Mouse (Mus musculus): ENCODE data around the gene Pcdh7. TPM values are rescaled to one million over a fixed set of nuclear protein-coding genes. Genes with fewer than 3 reads are reported as not detected.

The Pcdh7 gene
- polyA plus RNA-seq, 1 experiment from 2014 or later, result 6.5 TPM

DNA sequence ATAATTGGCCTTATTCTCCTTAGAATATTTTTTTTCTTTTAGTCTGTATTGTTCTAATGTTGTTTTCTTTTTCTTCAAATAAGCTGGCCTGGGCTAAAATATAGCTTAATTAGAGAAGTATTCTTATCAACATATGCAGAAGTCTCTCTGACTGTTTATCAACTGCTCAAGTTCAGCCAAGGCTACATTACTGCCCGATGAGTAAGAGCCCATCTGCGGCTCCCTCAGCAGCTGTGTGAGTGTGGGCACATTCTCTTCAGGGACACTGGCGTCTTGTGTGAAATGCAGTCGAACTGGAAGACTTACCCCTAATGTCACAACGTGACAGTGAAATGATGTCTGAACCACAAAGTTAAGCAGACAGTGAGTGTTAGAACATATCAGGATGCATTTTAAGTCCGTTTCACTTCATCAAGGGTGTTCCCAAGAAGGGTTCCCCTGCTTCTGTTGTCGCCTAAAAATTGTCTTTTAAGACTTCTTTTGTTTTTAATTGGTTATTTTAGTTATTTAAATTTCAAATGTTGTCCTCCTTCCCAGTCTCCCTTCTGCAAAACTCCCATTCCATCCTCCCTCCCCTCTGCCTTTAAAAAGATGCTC, 181.3 kb downstream of the Pcdh7 start:
- no peak overlapping the region for H3K4me2 ChIP-seq (replicated peaks; ENCODE audit: low read depth, low read length)
- H3K4me3 ChIP-seq (ENCODE audit: low read length), result no peak overlapping the region
- H3K9me3 ChIP-seq (ENCODE audit: control insufficient read depth, low read length), result no peaks in the 10 kb centered on the region
- no peaks in the 10 kb centered on the region for H3K4me1 ChIP-seq (ENCODE audit: control insufficient read depth, insufficient read depth, low read length)
- WGBS, result 77% methylated on average over 7 of the region's 7 CpGs
- H3K27ac ChIP-seq (ENCODE audit: low read depth, low read length), result no peak overlapping the region
- no peak for ATAC-seq (ENCODE audit: low FRiP score, low TSS enrichment)
- H3K27me3 ChIP-seq (ENCODE audit: control insufficient read depth, insufficient read depth, low read length), result no peaks in the 10 kb centered on the region
- H3K36me3 ChIP-seq (ENCODE audit: control insufficient read depth, insufficient read depth, low read length), result no peaks in the 10 kb centered on the region
- no peak overlapping the region for H3K9ac ChIP-seq (ENCODE audit: low read depth, low read length)

DNA sequence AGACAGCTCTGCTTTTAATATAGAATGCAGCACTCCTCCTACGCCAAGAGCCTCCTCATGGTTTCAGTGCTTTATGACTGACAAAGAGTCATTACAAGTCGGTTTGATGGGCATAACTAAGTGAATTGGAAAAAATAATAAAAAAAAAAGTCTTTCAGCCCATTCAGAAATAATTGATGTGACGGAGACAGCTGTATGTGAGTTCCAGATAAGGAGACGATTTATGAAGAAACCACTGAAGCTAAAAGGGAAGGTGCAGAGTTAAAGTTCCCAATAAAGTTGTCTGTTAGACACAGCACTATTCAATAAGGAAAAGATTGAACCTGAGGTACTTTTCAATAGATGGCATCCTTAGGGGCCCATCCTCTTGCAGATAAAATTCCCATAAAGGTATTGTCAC, 189.5 kb downstream of the Pcdh7 start:
- ATAC-seq (ENCODE audit: low FRiP score, low TSS enrichment), result no peak
- no peak overlapping the region for H3K4me2 ChIP-seq (replicated peaks; ENCODE audit: low read depth, low read length)
- H3K36me3 ChIP-seq (ENCODE audit: control insufficient read depth, insufficient read depth, low read length), result no peaks in the 10 kb centered on the region
- H3K27ac ChIP-seq (ENCODE audit: low read depth, low read length), result no peak overlapping the region
- no peaks in the 10 kb centered on the region for H3K9me3 ChIP-seq (ENCODE audit: control insufficient read depth, low read length)
- H3K27me3 ChIP-seq (ENCODE audit: control insufficient read depth, insufficient read depth, low read length), result no peaks in the 10 kb centered on the region
- WGBS, result 74% methylated on average over 4 of the region's 4 CpGs
- no peak overlapping the region for H3K9ac ChIP-seq (ENCODE audit: low read depth, low read length)
- no peaks in the 10 kb centered on the region for H3K4me1 ChIP-seq (ENCODE audit: control insufficient read depth, insufficient read depth, low read length)
- H3K4me3 ChIP-seq (ENCODE audit: low read length), result no peak overlapping the region

DNA sequence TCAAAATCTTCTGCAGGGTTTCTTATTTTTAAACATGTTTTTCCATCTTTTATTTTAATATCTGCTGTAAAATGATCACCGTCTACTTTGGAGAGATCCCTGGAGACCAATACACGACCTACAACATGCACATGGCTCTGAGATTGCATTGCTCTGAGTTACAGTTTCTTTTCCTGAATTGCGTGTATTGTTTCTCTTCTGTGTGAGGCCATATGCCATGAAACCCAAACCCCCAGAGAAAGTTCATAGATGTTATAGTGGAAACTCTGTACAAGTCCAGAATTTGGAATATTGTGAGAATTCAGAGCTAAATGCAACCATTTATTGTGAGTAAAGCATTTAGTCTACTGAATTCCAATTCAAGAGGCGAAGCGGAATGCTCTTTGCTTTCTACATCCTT, 203.4 kb downstream of the Pcdh7 start:
- Histone ChIP-seq H3K36me3 (ENCODE audit: control insufficient read depth, insufficient read depth, low read length) (no peaks in the 10 kb centered on the region), H3K27me3 (ENCODE audit: control insufficient read depth, insufficient read depth, low read length) (no peaks in the 10 kb centered on the region), H3K27ac (ENCODE audit: low read depth, low read length) (no peak overlapping the region), H3K4me1 (ENCODE audit: control insufficient read depth, insufficient read depth, low read length) (no peaks in the 10 kb centered on the region), H3K4me2 (replicated peaks; ENCODE audit: low read depth, low read length) (no peak overlapping the region), H3K9me3 (ENCODE audit: control insufficient read depth, low read length) (no peaks in the 10 kb centered on the region), H3K9ac (ENCODE audit: low read depth, low read length) (no peak overlapping the region), H3K4me3 (ENCODE audit: low read length) (no peak overlapping the region)
- WGBS, result 84% methylated on average over 5 of the region's 5 CpGs
- ATAC-seq (ENCODE audit: low FRiP score, low TSS enrichment), result no peak

DNA sequence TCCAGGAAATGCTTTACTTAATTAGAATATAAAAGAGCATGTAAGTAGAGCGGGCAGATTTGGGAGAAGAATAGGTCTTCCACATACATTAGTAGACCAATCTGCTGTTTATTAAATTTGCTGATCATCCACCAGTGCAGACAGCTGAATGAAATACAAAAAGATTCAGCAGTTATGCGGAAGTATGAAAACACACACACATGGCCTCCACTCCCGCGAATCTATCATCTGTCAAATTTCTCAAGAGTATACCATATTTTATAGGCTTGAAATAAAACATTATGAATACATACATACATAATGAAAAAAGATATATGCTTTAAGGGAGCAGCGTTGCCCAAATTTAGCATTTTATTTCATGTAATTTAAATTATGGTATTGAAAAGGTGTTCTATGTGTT, 213.6 kb downstream of the Pcdh7 start:
- ATAC-seq (ENCODE audit: low FRiP score, low TSS enrichment), result no peak
- Histone ChIP-seq H3K27ac (ENCODE audit: low read depth, low read length) (no peak overlapping the region), H3K4me1 (ENCODE audit: control insufficient read depth, insufficient read depth, low read length) (no peaks in the 10 kb centered on the region), H3K27me3 (ENCODE audit: control insufficient read depth, insufficient read depth, low read length) (no peaks in the 10 kb centered on the region), H3K9ac (ENCODE audit: low read depth, low read length) (no peak overlapping the region), H3K4me3 (ENCODE audit: low read length) (no peak overlapping the region), H3K4me2 (replicated peaks; ENCODE audit: low read depth, low read length) (no peak overlapping the region), H3K9me3 (ENCODE audit: control insufficient read depth, low read length) (no peaks in the 10 kb centered on the region), H3K36me3 (ENCODE audit: control insufficient read depth, insufficient read depth, low read length) (no peaks in the 10 kb centered on the region)
- 93% methylated on average over 5 of the region's 5 CpGs for WGBS

DNA sequence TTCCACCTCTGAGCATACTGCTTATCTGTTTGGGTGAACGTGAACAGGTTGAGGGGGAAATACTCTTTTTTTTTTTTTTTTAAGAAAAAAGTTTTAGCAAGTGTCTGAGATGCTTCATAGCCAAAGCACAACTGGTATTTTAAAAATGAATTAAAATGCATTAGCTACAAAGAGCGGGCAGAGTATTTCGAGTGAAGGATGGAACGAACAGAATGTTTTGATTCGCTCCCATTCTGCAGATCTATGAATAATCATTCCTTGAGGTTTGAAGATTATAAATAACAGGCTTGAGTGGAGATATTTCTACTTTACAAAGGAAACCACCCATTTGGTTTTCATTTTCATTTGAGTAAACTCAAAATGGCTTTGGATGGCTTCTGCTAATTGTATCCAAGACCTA, 214.0 kb downstream of the Pcdh7 start:
- Histone ChIP-seq H3K36me3 (ENCODE audit: control insufficient read depth, insufficient read depth, low read length) (no peaks in the 10 kb centered on the region), H3K27me3 (ENCODE audit: control insufficient read depth, insufficient read depth, low read length) (no peaks in the 10 kb centered on the region), H3K9me3 (ENCODE audit: control insufficient read depth, low read length) (no peaks in the 10 kb centered on the region), H3K27ac (ENCODE audit: low read depth, low read length) (no peak overlapping the region), H3K4me2 (replicated peaks; ENCODE audit: low read depth, low read length) (no peak overlapping the region), H3K4me3 (ENCODE audit: low read length) (no peak overlapping the region), H3K4me1 (ENCODE audit: control insufficient read depth, insufficient read depth, low read length) (no peaks in the 10 kb centered on the region), H3K9ac (ENCODE audit: low read depth, low read length) (no peak overlapping the region)
- no peak for ATAC-seq (ENCODE audit: low FRiP score, low TSS enrichment)
- 94% methylated on average over 5 of the region's 5 CpGs for WGBS

DNA sequence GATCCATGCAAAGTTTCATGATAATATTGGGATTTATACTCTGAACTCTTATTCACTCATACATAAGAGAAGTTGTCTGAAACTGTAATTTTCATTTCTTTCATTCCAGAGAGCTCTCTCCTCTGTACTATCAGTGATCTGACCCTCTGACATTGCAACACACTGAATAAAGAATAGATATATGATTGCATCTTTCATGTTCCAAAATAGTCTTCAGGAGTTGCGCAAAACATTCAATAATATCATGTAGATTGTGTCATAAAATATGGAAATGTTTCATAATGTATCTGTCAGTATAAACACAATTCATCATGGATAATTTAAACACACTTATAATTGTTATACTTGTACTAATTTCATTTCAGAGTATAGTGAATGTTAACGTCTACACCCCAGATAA, 216.9 kb downstream of the Pcdh7 start:
- Histone ChIP-seq H3K27me3 (ENCODE audit: control insufficient read depth, insufficient read depth, low read length) (no peaks in the 10 kb centered on the region), H3K9me3 (ENCODE audit: control insufficient read depth, low read length) (no peaks in the 10 kb centered on the region), H3K4me3 (ENCODE audit: low read length) (no peak overlapping the region), H3K4me2 (replicated peaks; ENCODE audit: low read depth, low read length) (no peak overlapping the region), H3K36me3 (ENCODE audit: control insufficient read depth, insufficient read depth, low read length) (no peaks in the 10 kb centered on the region), H3K4me1 (ENCODE audit: control insufficient read depth, insufficient read depth, low read length) (no peaks in the 10 kb centered on the region), H3K27ac (ENCODE audit: low read depth, low read length) (no peak overlapping the region), H3K9ac (ENCODE audit: low read depth, low read length) (no peak overlapping the region)
- 88% methylated on average over 2 of the region's 2 CpGs for WGBS
- no peak for ATAC-seq (ENCODE audit: low FRiP score, low TSS enrichment)

DNA sequence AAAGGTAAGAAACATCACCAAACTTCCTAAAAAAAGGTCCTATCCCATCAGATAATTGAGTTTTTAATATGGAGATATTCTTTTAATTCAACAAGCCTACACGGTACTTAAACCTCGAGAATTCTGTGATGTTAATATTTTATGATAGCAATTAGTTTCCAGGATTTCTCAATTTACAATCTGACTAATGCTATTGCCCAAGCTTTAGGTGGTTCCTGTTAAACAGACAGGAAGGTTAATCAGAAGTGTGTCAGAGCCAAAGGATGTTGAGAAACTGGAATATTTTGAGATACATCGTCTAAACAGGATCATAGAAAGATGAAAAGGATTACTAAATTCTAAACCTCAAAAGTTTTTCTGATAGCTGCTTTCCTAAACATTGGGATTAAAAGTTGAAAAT, 222.7 kb downstream of the Pcdh7 start:
- Histone ChIP-seq H3K27ac (ENCODE audit: low read depth, low read length) (no peak overlapping the region), H3K9ac (ENCODE audit: low read depth, low read length) (no peak overlapping the region)
- WGBS, result 72% methylated on average over 3 of the region's 3 CpGs

DNA sequence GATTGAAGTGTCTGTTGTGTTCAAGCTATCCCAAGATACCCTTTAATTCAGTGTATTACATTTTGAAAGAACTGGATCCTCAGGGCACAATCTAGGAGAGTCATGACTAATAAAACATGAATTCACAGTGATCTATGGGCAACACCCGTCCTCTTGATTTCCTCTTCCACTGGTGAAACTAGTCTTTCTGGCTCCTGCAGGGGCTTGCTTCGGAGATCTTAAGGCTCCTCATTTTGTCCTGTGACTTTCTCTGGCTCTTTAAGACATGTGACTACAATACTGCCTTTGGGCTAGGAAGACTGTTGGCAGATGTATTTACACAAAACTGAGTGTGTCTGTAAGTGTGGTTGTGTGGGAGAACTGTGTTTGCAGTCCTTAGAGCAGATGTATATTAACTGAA, 225.4 kb downstream of the Pcdh7 start:
- WGBS, result 59% methylated on average over 2 of the region's 2 CpGs
- Histone ChIP-seq H3K9ac (ENCODE audit: low read depth, low read length) (no peak overlapping the region), H3K4me3 (ENCODE audit: low read length) (no peak overlapping the region), H3K36me3 (ENCODE audit: control insufficient read depth, insufficient read depth, low read length) (no peaks in the 10 kb centered on the region), H3K4me1 (ENCODE audit: control insufficient read depth, insufficient read depth, low read length) (no peaks in the 10 kb centered on the region), H3K9me3 (ENCODE audit: control insufficient read depth, low read length) (no peaks in the 10 kb centered on the region), H3K27ac (ENCODE audit: low read depth, low read length) (no peak overlapping the region), H3K4me2 (replicated peaks; ENCODE audit: low read depth, low read length) (no peak overlapping the region), H3K27me3 (ENCODE audit: control insufficient read depth, insufficient read depth, low read length) (no peaks in the 10 kb centered on the region)
- no peak for ATAC-seq (ENCODE audit: low FRiP score, low TSS enrichment)

More for the DNA sequence above, 222.7 kb downstream of the Pcdh7 start:
- Histone ChIP-seq H3K4me2 (replicated peaks; ENCODE audit: low read depth, low read length) (no peak overlapping the region), H3K4me3 (ENCODE audit: low read length) (no peak overlapping the region), H3K36me3 (ENCODE audit: control insufficient read depth, insufficient read depth, low read length) (no peaks in the 10 kb centered on the region), H3K9me3 (ENCODE audit: control insufficient read depth, low read length) (no peaks in the 10 kb centered on the region), H3K27me3 (ENCODE audit: control insufficient read depth, insufficient read depth, low read length) (no peaks in the 10 kb centered on the region), H3K4me1 (ENCODE audit: control insufficient read depth, insufficient read depth, low read length) (no peaks in the 10 kb centered on the region)
- ATAC-seq (ENCODE audit: low FRiP score, low TSS enrichment), result no peak

DNA sequence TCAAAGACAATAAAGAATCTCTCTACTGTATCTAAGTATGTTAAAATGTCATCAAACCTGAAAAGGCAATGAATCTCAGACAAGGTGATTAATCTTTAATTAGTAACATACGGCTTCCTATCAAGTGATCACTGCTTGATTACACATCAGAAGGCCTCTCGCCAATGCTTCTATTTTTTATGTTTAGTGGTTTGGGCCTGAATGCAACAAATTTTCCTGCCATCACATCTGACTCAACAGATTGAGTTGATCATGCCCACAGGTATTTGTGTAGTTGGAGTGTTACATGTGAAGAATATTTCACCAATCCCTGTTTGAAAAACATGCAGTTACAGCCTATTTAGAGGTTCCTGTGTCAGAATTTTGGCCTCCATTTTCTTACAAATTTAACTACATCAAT, 225.8 kb downstream of the Pcdh7 start:
- 64% methylated on average over 2 of the region's 2 CpGs for WGBS
- Histone ChIP-seq H3K27me3 (ENCODE audit: control insufficient read depth, insufficient read depth, low read length) (no peaks in the 10 kb centered on the region), H3K9ac (ENCODE audit: low read depth, low read length) (no peak overlapping the region), H3K4me3 (ENCODE audit: low read length) (no peak overlapping the region), H3K36me3 (ENCODE audit: control insufficient read depth, insufficient read depth, low read length) (no peaks in the 10 kb centered on the region), H3K4me2 (replicated peaks; ENCODE audit: low read depth, low read length) (no peak overlapping the region), H3K4me1 (ENCODE audit: control insufficient read depth, insufficient read depth, low read length) (no peaks in the 10 kb centered on the region), H3K27ac (ENCODE audit: low read depth, low read length) (no peak overlapping the region), H3K9me3 (ENCODE audit: control insufficient read depth, low read length) (no peaks in the 10 kb centered on the region)
- no peak for ATAC-seq (ENCODE audit: low FRiP score, low TSS enrichment)

Measured in kidney, embryonic 14.5 days (tissue).